Mouse (Mus musculus) limb, embryonic 11.5 days (tissue): ENCODE data around the gene Vmn2r52. TPM values are rescaled to one million over a fixed set of nuclear protein-coding genes. Genes with fewer than 3 reads are reported as not detected.
"Not testable (repeated sequence)": the region's sequence is repeated elsewhere in the genome, so short reads cannot be mapped to it uniquely, and the experiment has no call there.

ENCODE experiments used
- ATAC-seq: fragments of 200-750 bp; cut with Nextera tagmentation; 2 replicates; pipeline ENCODE4 v1.8.0; 2017; ENCODE audit warnings: low read depth; ENCODE audit not compliant: insufficient number of reproducible peaks, low FRiP score, low TSS enrichment
- DNase-seq: peaks from one replicate; pipeline ENCODE4 v3.0.0-alpha.2; 2015; ENCODE audit warnings: low spot score
- H3K27ac ChIP-seq: fragments of 300-500 bp; sonication (generic); replicated peaks from 2 replicates; pipeline ENCODE4 v1.5.1; 2014; ENCODE audit warnings: low read depth, mild to moderate bottlenecking, low read length
- H3K27me3 ChIP-seq: fragments of 300-500 bp; sonication (generic); 2 replicates; pipeline ENCODE4 v1.6.1; 2014; ENCODE audit warnings: mild to moderate bottlenecking, low read length, mixed read lengths; ENCODE audit not compliant: control insufficient read depth, insufficient read depth
- H3K36me3 ChIP-seq: fragments of 300-500 bp; sonication (generic); 2 replicates; pipeline ENCODE4 v1.6.1; 2014; ENCODE audit warnings: mild to moderate bottlenecking, low read length, moderate library complexity, mixed read lengths; ENCODE audit not compliant: control insufficient read depth, insufficient read depth
- H3K4me1 ChIP-seq: fragments of 300-500 bp; sonication (generic); 2 replicates; pipeline ENCODE4 v1.6.1; 2014; ENCODE audit warnings: low read length, mixed read lengths; ENCODE audit not compliant: control insufficient read depth, insufficient read depth
- H3K4me2 ChIP-seq: fragments of 300-500 bp; sonication (generic); 2 replicates; pipeline ENCODE4 v1.6.1; 2014; ENCODE audit warnings: low read depth, mild to moderate bottlenecking, moderate library complexity; ENCODE audit not compliant: severe bottlenecking
- H3K4me3 ChIP-seq: fragments of 300-500 bp; sonication (generic); 2 replicates; pipeline ENCODE4 v1.5.1; 2014; ENCODE audit warnings: low read depth, low read length
- H3K9ac ChIP-seq: fragments of 300-500 bp; sonication (generic); 2 replicates; pipeline ENCODE4 v1.6.1; 2014; ENCODE audit warnings: mild to moderate bottlenecking, low read length
- H3K9me3 ChIP-seq: fragments of 300-500 bp; sonication (generic); 2 replicates; pipeline ENCODE4 v1.6.1; 2016; ENCODE audit warnings: low read length; ENCODE audit not compliant: control insufficient read depth
- WGBS: fragments of 180-500 bp; shearing (Covaris S2); extraction: QIAGEN DNeasy Blood & Tissue Kit; methylation state at CpG from one replicate; pipeline ENCODE4 v1.1.7; 2014; 5-methylcytosine and 5-hydroxymethylcytosine counted together
- polyA plus RNA-seq: library from polyadenylated mRNA; unstranded; fragments of >200 nt; fragmentation: Nextera tagmentation; extraction: Ambion mirVana; gene quantifications from 2 replicates; pipeline ENCODE4 v1.2.1, GENCODE M21; 2014

The Vmn2r52 gene
- polyA plus RNA-seq, result not detected in 2 replicates

DNA sequence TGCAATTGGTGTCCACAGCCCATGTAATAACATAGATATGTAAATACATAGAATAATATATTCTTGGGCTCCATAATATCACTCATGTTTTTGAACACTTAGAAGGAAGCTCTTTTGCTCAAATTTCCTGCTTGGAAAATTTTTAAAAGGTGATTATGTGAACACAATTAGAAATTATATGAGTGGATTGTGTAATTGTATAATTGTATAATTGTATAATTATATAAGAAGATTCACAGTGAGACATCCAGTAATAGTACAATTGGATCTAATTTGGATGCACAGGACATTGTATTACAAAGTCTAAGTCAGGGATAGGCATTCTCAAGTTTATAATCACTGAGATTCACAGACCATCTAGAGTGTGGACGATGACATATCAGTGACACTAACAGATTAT, at the start of gene Vmn2r52:
Gene Vmn2r52 (minus strand): TSS at position 101 of the 400 bp plus-strand sequence.
- no peak within 1 kb of the TSS for H3K27ac ChIP-seq
- no peak within 1 kb of the TSS for H3K9ac ChIP-seq
- 94% methylated on average over 1 of the region's 1 CpGs for WGBS
- H3K9me3 ChIP-seq, result no peaks in the 10 kb centered on the region; the same call in 1 of the 2 replicates
- no peaks in the 10 kb centered on the region for H3K27me3 ChIP-seq
- no peak within 1 kb of the TSS for H3K4me2 ChIP-seq
- H3K4me1 ChIP-seq, result no peaks in the 10 kb centered on the region
- no peaks in the 10 kb centered on the region for H3K36me3 ChIP-seq
- H3K4me3 ChIP-seq, result no peak within 1 kb of the TSS
- no peak for ATAC-seq
- no peak for DNase-seq

DNA sequence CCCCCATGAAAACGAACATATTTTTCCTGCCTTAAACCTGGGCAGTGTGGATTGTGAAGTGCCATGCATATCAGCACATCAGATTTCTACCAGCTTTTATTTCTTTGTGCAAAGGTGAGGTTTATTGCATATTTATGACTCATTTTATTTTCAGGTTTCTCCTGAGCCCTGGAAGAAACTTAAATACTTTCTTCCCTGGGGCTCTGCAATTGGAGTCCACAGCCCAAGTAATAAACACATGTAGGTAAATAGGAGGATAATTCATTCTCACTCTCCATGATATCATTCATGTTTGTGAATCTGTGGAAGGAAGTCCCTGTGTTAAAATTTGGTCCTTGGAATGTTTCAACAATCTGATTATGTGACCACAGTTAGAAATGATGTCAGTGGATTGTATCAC, 70.7 kb downstream of the Vmn2r52 start, which contains the start of gene Vmn2r51:
Gene Vmn2r51 (minus strand): TSS at position 101 of the 400 bp plus-strand sequence.
- not testable (repeated sequence) for H3K36me3 ChIP-seq, DNase-seq, H3K27ac ChIP-seq, ATAC-seq, H3K4me3 ChIP-seq, H3K27me3 ChIP-seq, H3K9me3 ChIP-seq, H3K4me2 ChIP-seq, H3K4me1 ChIP-seq, H3K9ac ChIP-seq
- 81% methylated on average over 1 of the region's 1 CpGs for WGBS

Other genes with a start within 250 kb of the Vmn2r52 start
- gene Vmn2r48, start 223.0 kb downstream of the Vmn2r52 start, polyA plus RNA-seq, result not detected in 2 replicates
- not detected in 2 replicates for gene Vmn2r49, start 184.3 kb downstream of the Vmn2r52 start, polyA plus RNA-seq
- gene Vmn2r50, start 123.3 kb downstream of the Vmn2r52 start, polyA plus RNA-seq, result not detected in 2 replicates
- not detected in 2 replicates for gene Vmn2r51, start 70.8 kb downstream of the Vmn2r52 start, polyA plus RNA-seq
- gene Vmn1r66, start 101.4 kb upstream of the Vmn2r52 start, polyA plus RNA-seq, result not detected in 2 replicates